Mouse (Mus musculus) hindbrain, embryonic 15.5 days (tissue): Measurements from ENCODE around the gene Acsf2. TPM values are rescaled to one million over a fixed set of nuclear protein-coding genes. Genes with fewer than 3 reads are reported as not detected.
"Not testable (repeated sequence)": the region's sequence is repeated elsewhere in the genome, so short reads cannot be mapped to it uniquely, and the experiment has no call there.

ENCODE experiments used
- ATAC-seq: fragments of 200-750 bp; cut with Nextera tagmentation; 2 replicates; pipeline ENCODE4 v1.8.0; 2017; ENCODE audit warnings: low read depth, moderate number of reproducible peaks, moderate TSS enrichment; ENCODE audit not compliant: low FRiP score
- H3K27ac ChIP-seq: fragments of 300-500 bp; sonication (generic); replicated peaks from 2 replicates; pipeline ENCODE4 v1.5.1; 2015; ENCODE audit warnings: mild to moderate bottlenecking, inconsistent platforms
- H3K27me3 ChIP-seq: fragments of 300-500 bp; sonication (generic); 2 replicates; pipeline ENCODE4 v1.6.1; 2015; ENCODE audit warnings: control low read depth, inconsistent platforms
- H3K36me3 ChIP-seq: fragments of 300-500 bp; sonication (generic); 2 replicates; pipeline ENCODE4 v1.6.1; 2015; ENCODE audit warnings: control low read depth, inconsistent platforms
- H3K4me1 ChIP-seq: fragments of 300-500 bp; sonication (generic); replicated peaks from 2 replicates; pipeline ENCODE4 v1.6.1; 2015; ENCODE audit warnings: control low read depth, inconsistent platforms
- H3K4me2 ChIP-seq: fragments of 300-500 bp; sonication (generic); 2 replicates; pipeline ENCODE4 v1.6.1; 2015; ENCODE audit warnings: moderate library complexity, mild to moderate bottlenecking, inconsistent platforms
- H3K4me3 ChIP-seq: fragments of 300-500 bp; sonication (generic); 2 replicates; pipeline ENCODE4 v1.5.1; 2015; ENCODE audit warnings: mild to moderate bottlenecking, inconsistent platforms
- H3K9ac ChIP-seq: fragments of 300-500 bp; sonication (generic); 2 replicates; pipeline ENCODE4 v1.6.1; 2015; ENCODE audit warnings: inconsistent platforms
- H3K9me3 ChIP-seq: fragments of 300-500 bp; sonication (generic); 2 replicates; pipeline ENCODE4 v1.6.1; 2016; ENCODE audit warnings: control low read depth, inconsistent platforms
- WGBS: fragments of 180-500 bp; shearing (Covaris S2); methylation state at CpG from one replicate; pipeline ENCODE4 v1.1.7; 2015; 5-methylcytosine and 5-hydroxymethylcytosine counted together
- polyA plus RNA-seq: library from polyadenylated mRNA; unstranded; fragments of >200 nt; fragmentation: Nextera tagmentation; extraction: Ambion mirVana; gene quantifications from 2 replicates; pipeline ENCODE4 v1.2.1, GENCODE M21; 2015

Acsf2 gene
- polyA plus RNA-seq, result 2.0 and 2.2 TPM in 2 replicates

DNA sequence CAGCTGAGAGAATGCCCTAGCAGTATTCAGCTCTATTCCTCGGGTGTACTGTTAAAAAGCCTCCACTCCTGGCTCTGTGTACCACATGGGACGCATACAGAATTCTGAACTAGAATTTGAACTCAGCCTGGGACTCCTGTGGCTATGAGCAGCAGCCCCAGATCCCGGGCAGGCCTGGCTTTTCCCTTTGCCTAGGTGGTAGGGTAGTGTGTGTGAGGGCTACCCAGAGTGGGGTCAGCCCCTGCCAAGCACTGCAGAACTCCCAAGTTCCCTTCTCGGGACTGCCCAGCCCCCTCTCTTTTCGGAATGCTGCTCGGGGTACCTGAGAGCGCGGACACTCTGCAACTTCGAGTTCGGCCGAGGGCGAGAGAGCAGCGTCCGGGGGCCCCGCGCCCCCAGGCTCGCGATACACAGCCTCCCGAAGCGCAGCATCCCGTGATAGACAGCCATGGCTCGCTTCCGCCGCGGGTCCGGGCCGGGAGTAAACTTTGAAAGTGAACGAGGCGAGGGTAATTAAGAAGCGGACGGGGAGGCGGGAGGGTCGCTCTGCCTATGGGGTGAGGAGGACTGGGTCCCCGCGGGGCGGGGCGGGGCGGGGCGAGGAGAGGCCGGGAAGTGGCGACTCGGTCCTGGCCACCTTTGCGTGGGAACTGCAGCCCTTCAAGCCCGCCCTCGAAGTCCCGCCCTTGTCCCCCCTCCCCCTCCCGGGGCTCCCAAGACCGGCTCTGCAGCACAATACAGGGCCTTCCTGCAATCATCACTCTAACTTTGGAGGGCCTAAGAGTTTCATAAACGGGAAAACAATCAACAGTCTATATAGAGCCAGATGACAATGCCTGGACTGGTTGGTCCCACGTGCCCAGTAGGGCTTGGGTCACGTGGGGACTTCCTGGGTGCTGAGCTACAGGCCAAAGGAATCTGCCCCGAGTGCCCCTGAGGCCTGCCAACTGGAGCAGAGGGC lies at the start of gene Acsf2:
TSS of gene Acsf2 (minus strand) at position 551 of the 961 bp plus-strand sequence.
- Histone ChIP-seq H3K4me1 (peaks cover 12% of the 10 kb centered on the region), H3K36me3 (no peaks in the 10 kb centered on the region), H3K4me2 (peak within 1 kb of the TSS; percentile 66), H3K27ac (no peak within 1 kb of the TSS; the same call in 1 of the 2 replicates), H3K9me3 (no peaks in the 10 kb centered on the region), H3K4me3 (peak within 1 kb of the TSS; percentile 42), H3K9ac (peak within 1 kb of the TSS; percentile 26; the same call in 1 of the 2 replicates), H3K27me3 (peaks cover 8% of the 10 kb centered on the region; the same call in 1 of the 2 replicates)
- peak; percentile 83 for ATAC-seq
- 2% methylated on average over 41 of the region's 52 CpGs for WGBS

GRCm38 (mm10) chr11:94651241-94651640 lies 49.6 kb upstream of the Acsf2 start:
- H3K36me3 ChIP-seq, H3K9ac ChIP-seq, H3K4me3 ChIP-seq, H3K27me3 ChIP-seq, H3K27ac ChIP-seq, H3K9me3 ChIP-seq, ATAC-seq, H3K4me2 ChIP-seq: not testable (repeated sequence)
- H3K4me1 ChIP-seq, result peaks cover 18% of the 10 kb centered on the region
- WGBS, result 96% methylated on average over 5 of the region's 7 CpGs

- 98% methylated on average over 4 of the region's 4 CpGs for WGBS
- Histone ChIP-seq H3K9me3 (no peaks in the 10 kb centered on the region), H3K27me3 (no peaks in the 10 kb centered on the region), H3K4me1 (no peaks in the 10 kb centered on the region), H3K27ac (no peak overlapping the region), H3K4me3 (no peak overlapping the region), H3K9ac (no peak overlapping the region), H3K4me2 (no peak overlapping the region), H3K36me3 (peaks cover 46% of the 10 kb centered on the region)
- no peak for ATAC-seq
Observed at GRCm38 (mm10) chr11:94646457-94646856, 44.8 kb upstream of the Acsf2 start.

- Histone ChIP-seq H3K4me3 (no peak overlapping the region), H3K27ac (no peak overlapping the region), H3K36me3 (peaks cover 63% of the 10 kb centered on the region), H3K9me3 (no peaks in the 10 kb centered on the region), H3K9ac (no peak overlapping the region), H3K4me1 (no peaks in the 10 kb centered on the region), H3K27me3 (no peaks in the 10 kb centered on the region), H3K4me2 (no peak overlapping the region)
- 87% methylated on average over 8 of the region's 8 CpGs for WGBS
- no peak for ATAC-seq
Observed at GRCm38 (mm10) chr11:94644461-94645219, 43.0 kb upstream of the Acsf2 start.

DNA sequence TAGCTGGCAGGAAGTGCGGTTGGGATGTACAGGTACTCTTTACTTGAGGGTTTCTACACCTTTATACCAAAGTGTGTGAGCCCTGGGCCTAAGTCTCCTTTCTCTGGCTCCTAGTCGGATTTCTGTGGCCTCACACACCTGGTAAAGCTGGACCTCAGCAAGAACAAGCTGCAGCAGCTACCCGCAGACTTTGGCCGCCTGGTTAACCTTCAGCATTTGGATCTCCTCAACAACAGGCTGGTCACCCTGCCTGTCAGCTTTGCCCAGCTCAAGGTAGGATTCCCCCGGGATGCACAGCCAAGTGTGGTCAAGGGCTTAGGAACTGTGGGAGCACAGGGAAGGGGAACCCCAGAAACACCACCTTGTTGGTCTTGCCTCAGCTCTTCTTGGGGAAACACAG lies 32.8 kb upstream of the Acsf2 start:
- no peaks in the 10 kb centered on the region for H3K27me3 ChIP-seq
- no peak overlapping the region for H3K27ac ChIP-seq
- WGBS, result 93% methylated on average over 5 of the region's 5 CpGs
- H3K9ac ChIP-seq, result no peak overlapping the region
- peaks cover 75% of the 10 kb centered on the region for H3K36me3 ChIP-seq
- H3K4me3 ChIP-seq, result no peak overlapping the region
- H3K9me3 ChIP-seq, result no peaks in the 10 kb centered on the region
- H3K4me2 ChIP-seq, result no peak overlapping the region
- peaks cover 15% of the 10 kb centered on the region for H3K4me1 ChIP-seq
- no peak for ATAC-seq

DNA sequence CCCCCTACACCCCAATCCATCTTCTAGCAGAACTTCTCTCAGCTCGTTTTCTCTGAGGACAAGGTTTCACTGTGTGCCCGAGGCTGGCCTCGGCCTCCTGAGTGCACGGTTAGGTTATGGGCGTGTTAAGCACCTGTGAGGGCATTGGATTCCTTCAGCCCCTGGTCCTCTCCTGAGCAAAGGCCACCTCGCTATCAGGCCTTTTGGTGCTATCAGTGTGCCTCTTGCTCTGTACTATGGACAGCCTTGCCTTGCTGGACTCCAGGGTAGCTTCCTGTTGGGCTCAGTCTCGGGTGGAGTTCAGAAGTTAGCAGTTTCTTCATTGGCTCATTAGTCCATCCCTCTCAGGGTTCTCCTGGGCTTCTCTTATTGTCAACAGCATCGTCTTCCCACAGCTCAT lies 31.3 kb upstream of the Acsf2 start:
- ATAC-seq, result no peak
- H3K36me3 ChIP-seq, result peaks cover 61% of the 10 kb centered on the region

DNA sequence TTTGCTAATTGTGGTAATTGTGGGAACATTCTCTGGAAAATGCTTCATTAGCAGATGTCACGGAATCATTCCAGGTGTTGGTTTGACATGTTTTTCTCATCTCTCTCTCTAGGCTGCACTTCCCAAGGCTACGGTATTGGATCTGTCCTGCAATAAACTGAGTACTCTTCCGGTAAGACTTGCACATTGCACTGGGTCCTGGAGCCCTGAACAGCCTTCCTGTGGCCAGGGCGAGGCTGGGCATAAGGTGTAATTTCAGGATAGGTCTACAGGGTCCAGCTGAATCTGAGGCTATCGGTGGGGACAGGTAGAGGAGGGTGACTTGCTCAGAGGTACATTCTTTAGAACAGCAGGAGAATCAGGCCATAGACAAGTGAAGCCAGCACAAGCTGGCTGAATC lies 30.3 kb upstream of the Acsf2 start:
- no peaks in the 10 kb centered on the region for H3K27me3 ChIP-seq
- H3K9ac ChIP-seq, result no peak overlapping the region
- no peaks in the 10 kb centered on the region for H3K9me3 ChIP-seq
- no peak overlapping the region for H3K27ac ChIP-seq
- ATAC-seq, result no peak
- WGBS, result 95% methylated on average over 5 of the region's 5 CpGs
- peaks cover 15% of the 10 kb centered on the region for H3K4me1 ChIP-seq
- no peak overlapping the region for H3K4me3 ChIP-seq
- no peak overlapping the region for H3K4me2 ChIP-seq
- peaks cover 51% of the 10 kb centered on the region for H3K36me3 ChIP-seq

More for the DNA sequence above, 31.3 kb upstream of the Acsf2 start:
- H3K27ac ChIP-seq, result no peak overlapping the region
- H3K4me2 ChIP-seq, result no peak overlapping the region
- WGBS, result 91% methylated on average over 8 of the region's 8 CpGs
- H3K9ac ChIP-seq, result no peak overlapping the region
- H3K4me3 ChIP-seq, result no peak overlapping the region
- no peaks in the 10 kb centered on the region for H3K9me3 ChIP-seq
- no peaks in the 10 kb centered on the region for H3K27me3 ChIP-seq
- H3K4me1 ChIP-seq, result peaks cover 15% of the 10 kb centered on the region

DNA sequence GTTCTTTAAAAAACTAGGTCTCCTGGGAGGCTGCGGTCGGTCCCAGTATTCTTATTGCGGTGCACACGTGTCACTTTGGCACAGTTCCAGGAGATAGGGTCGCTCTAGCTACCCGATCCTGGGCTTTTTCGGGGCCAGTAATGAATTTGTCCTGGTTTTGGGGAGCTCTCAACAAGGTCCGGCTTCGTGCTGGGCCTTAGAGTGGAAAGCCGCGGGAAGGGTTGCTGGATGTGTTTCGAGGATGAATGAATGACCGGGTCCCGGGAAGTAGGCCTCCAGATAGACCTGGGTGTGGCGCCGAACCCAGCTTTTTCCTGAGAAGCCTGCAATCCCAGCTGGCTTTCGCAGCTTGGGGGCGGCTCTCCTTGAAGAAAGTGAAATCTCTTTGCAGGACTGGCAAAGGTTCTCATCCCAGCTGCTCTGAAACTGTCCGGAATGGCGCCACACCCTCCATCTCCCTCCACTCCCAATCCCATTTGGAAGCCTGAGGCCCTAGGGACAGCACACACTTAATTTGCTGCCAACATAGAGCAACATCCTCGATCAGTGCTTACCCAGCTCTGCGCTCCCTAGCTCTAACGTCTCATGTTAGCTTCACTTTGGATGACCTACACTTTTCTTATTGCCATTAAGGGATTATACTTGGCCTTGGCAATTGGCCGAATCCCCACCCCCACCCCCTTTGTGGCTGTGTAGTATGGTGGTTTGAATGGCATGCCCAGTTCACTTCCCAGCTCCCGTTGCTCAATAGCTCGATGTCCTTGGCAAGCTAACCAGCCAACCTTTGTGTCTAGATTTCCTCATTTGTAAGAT lies 28.7 kb upstream of the Acsf2 start:
- 13% methylated on average over 26 of the region's 26 CpGs for WGBS
- peak overlapping the region; percentile 88 for H3K9ac ChIP-seq
- H3K4me3 ChIP-seq, result peak overlapping the region; percentile 88
- peak overlapping the region; percentile 83 for H3K4me2 ChIP-seq
- no peaks in the 10 kb centered on the region for H3K9me3 ChIP-seq
- H3K27me3 ChIP-seq, result no peaks in the 10 kb centered on the region
- peak overlapping the region; percentile 65 for H3K27ac ChIP-seq
- no peak for ATAC-seq
- peaks cover 15% of the 10 kb centered on the region for H3K4me1 ChIP-seq
- H3K36me3 ChIP-seq, result peaks cover 35% of the 10 kb centered on the region

DNA sequence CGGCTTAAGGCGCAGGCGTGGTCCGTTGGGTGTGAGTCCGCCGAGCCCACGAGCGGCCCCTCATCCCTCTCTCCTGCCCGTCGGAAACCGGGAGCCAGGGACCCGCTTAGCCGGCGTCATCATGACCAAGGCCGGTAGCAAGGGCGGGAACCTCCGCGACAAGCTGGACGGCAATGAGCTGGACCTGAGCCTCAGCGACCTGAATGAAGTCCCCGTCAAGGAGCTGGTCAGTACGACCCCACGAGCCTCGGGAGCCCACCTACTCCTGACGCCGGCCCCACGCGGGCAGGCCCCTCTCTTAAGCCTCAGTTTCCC lies 28.2 kb upstream of the Acsf2 start:
- Histone ChIP-seq H3K27ac (peak overlapping the region; percentile 65), H3K4me3 (peak overlapping the region; percentile 88), H3K4me2 (peak overlapping the region; percentile 83), H3K9ac (peak overlapping the region; percentile 88), H3K36me3 (peaks cover 29% of the 10 kb centered on the region), H3K9me3 (no peaks in the 10 kb centered on the region), H3K4me1 (peaks cover 15% of the 10 kb centered on the region), H3K27me3 (no peaks in the 10 kb centered on the region)
- under 1% methylated on average over 28 of the region's 28 CpGs for WGBS
- no peak; the same call in none of the 2 replicates for ATAC-seq

DNA sequence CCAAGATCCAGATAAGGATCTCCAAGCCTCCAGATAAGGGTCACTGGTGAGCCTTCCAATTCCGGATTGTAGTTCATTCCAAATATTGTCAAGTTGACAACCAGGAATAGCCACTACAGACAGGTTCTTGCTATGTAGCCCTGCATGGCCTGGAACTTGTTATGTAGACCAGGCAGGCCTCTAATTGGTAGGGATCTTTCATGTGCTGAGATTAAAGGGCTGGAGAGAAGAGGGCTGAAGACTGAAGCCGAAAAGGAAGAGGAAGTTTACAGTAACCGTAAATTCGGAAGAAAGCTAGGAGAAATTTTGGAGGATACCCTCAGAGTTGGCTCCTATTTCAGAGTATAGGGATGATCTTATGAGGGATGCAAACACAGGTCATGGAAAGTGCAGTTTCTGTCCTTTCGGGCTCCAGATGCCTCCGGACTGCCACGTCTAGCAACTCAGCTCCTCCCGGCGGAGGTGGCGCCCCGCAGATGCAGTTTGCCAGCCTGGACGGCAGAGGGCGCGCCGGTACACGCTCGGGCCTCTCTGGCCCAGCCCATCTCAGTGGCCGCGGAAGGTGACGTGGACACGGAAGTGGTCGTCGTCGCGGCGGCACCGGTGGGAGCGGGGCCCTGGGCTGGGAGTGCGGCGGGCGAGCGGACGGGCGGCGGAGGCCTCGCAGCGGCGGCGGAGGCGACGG lies 27.7 kb upstream of the Acsf2 start, which contains the start of gene Lrrc59:
TSS of gene Lrrc59 (plus strand) at position 569 of the 685 bp plus-strand sequence.
- peaks cover 24% of the 10 kb centered on the region for H3K36me3 ChIP-seq
- H3K27me3 ChIP-seq, result no peaks in the 10 kb centered on the region
- ATAC-seq, result peak; percentile 99
- H3K27ac ChIP-seq, result peak within 1 kb of the TSS; percentile 65
- 9% methylated on average over 32 of the region's 41 CpGs for WGBS
- peak within 1 kb of the TSS; percentile 88 for H3K4me3 ChIP-seq
- H3K4me1 ChIP-seq, result peaks cover 15% of the 10 kb centered on the region
- peak within 1 kb of the TSS; percentile 83 for H3K4me2 ChIP-seq
- H3K9me3 ChIP-seq, result no peaks in the 10 kb centered on the region
- peak within 1 kb of the TSS; percentile 88 for H3K9ac ChIP-seq

GRCm38 (mm10) chr11:94622162-94622561 lies 20.5 kb upstream of the Acsf2 start:
- Histone ChIP-seq H3K4me1 (no peaks in the 10 kb centered on the region), H3K9ac (no peak overlapping the region), H3K9me3 (no peaks in the 10 kb centered on the region), H3K27me3 (no peaks in the 10 kb centered on the region), H3K4me3 (no peak overlapping the region), H3K4me2 (no peak overlapping the region), H3K27ac (no peak overlapping the region), H3K36me3 (no peaks in the 10 kb centered on the region)
- no peak for ATAC-seq
- WGBS, result 82% methylated on average over 2 of the region's 2 CpGs
